Mouse (Mus musculus) limb, embryonic 11.5 days (tissue): ENCODE data around the gene Crebbp. TPM values are rescaled to one million over a fixed set of nuclear protein-coding genes. Genes with fewer than 3 reads are reported as not detected.

Source experiments
- ATAC-seq: fragments of 200-750 bp; cut with Nextera tagmentation; 2 replicates; pipeline ENCODE4 v1.8.0; 2017; ENCODE audit warnings: low read depth; ENCODE audit not compliant: insufficient number of reproducible peaks, low FRiP score, low TSS enrichment
- DNase-seq: peaks from one replicate; pipeline ENCODE4 v3.0.0-alpha.2; 2015; ENCODE audit warnings: low spot score
- H3K27ac ChIP-seq: fragments of 300-500 bp; sonication (generic); replicated peaks from 2 replicates; pipeline ENCODE4 v1.5.1; 2014; ENCODE audit warnings: low read depth, mild to moderate bottlenecking, low read length
- H3K27me3 ChIP-seq: fragments of 300-500 bp; sonication (generic); 2 replicates; pipeline ENCODE4 v1.6.1; 2014; ENCODE audit warnings: mild to moderate bottlenecking, low read length, mixed read lengths; ENCODE audit not compliant: control insufficient read depth, insufficient read depth
- H3K36me3 ChIP-seq: fragments of 300-500 bp; sonication (generic); 2 replicates; pipeline ENCODE4 v1.6.1; 2014; ENCODE audit warnings: mild to moderate bottlenecking, low read length, moderate library complexity, mixed read lengths; ENCODE audit not compliant: control insufficient read depth, insufficient read depth
- H3K4me1 ChIP-seq: fragments of 300-500 bp; sonication (generic); 2 replicates; pipeline ENCODE4 v1.6.1; 2014; ENCODE audit warnings: low read length, mixed read lengths; ENCODE audit not compliant: control insufficient read depth, insufficient read depth
- H3K4me2 ChIP-seq: fragments of 300-500 bp; sonication (generic); 2 replicates; pipeline ENCODE4 v1.6.1; 2014; ENCODE audit warnings: low read depth, mild to moderate bottlenecking, moderate library complexity; ENCODE audit not compliant: severe bottlenecking
- H3K4me3 ChIP-seq: fragments of 300-500 bp; sonication (generic); 2 replicates; pipeline ENCODE4 v1.5.1; 2014; ENCODE audit warnings: low read depth, low read length
- H3K9ac ChIP-seq: fragments of 300-500 bp; sonication (generic); 2 replicates; pipeline ENCODE4 v1.6.1; 2014; ENCODE audit warnings: mild to moderate bottlenecking, low read length
- H3K9me3 ChIP-seq: fragments of 300-500 bp; sonication (generic); 2 replicates; pipeline ENCODE4 v1.6.1; 2016; ENCODE audit warnings: low read length; ENCODE audit not compliant: control insufficient read depth
- WGBS: fragments of 180-500 bp; shearing (Covaris S2); extraction: QIAGEN DNeasy Blood & Tissue Kit; methylation state at CpG from one replicate; pipeline ENCODE4 v1.1.7; 2014; 5-methylcytosine and 5-hydroxymethylcytosine counted together
- microRNA-seq: library from miRNA; unstranded; fragments of <30 nt; microRNA quantifications from one replicate; pipeline ENCODE4, GENCODE M21; 2016
- polyA plus RNA-seq: library from polyadenylated mRNA; unstranded; fragments of >200 nt; fragmentation: Nextera tagmentation; extraction: Ambion mirVana; gene quantifications from 2 replicates; pipeline ENCODE4 v1.2.1, GENCODE M21; 2014

The Crebbp gene
- polyA plus RNA-seq, 1 experiment from 2014 or later, result 42.4 TPM

DNA sequence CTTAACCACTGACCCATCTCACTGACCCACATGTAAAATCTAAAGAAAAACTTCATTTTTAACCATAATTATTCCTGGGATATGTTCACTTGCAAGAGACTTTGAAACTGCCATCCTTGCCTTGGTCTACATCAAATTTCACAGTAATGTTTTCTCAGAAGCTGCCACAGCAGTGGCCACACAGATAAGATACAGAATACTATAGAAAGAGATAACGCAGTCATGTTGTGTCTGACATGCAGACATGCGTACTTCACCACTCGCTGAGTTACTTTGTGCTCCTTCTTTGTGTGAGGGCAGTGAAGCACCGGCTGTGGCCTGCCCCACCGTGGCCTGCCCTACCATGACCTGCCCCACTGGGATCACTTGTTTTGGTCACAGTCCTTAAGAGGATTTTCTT is 179.8 kb downstream of the Crebbp start:
- ATAC-seq (no peak), DNase-seq (no peak)
- no peak overlapping the region for H3K4me3 ChIP-seq
- 89% methylated on average over 5 of the region's 5 CpGs for WGBS
- no peaks in the 10 kb centered on the region for H3K4me1 ChIP-seq
- H3K4me2 ChIP-seq, result no peak overlapping the region
- H3K36me3 ChIP-seq, result no peaks in the 10 kb centered on the region; the same call in 1 of the 2 replicates
- H3K9me3 ChIP-seq, result peaks cover 3% of the 10 kb centered on the region; the same call in 1 of the 2 replicates
- no peak overlapping the region for H3K27ac ChIP-seq
- H3K9ac ChIP-seq, result no peak overlapping the region
- no peaks in the 10 kb centered on the region for H3K27me3 ChIP-seq

GRCm38 (mm10) chr16:4032341-4032748 is 181.5 kb downstream of the Crebbp start:
- no peaks in the 10 kb centered on the region for H3K27me3 ChIP-seq
- H3K4me1 ChIP-seq, result no peaks in the 10 kb centered on the region
- no peak overlapping the region for H3K27ac ChIP-seq
- H3K4me2 ChIP-seq, result no peak overlapping the region
- no peak for ATAC-seq
- no peaks in the 10 kb centered on the region; the same call in 1 of the 2 replicates for H3K36me3 ChIP-seq
- H3K9me3 ChIP-seq, result peaks cover 3% of the 10 kb centered on the region; the same call in 1 of the 2 replicates
- no peak overlapping the region for H3K4me3 ChIP-seq
- WGBS, result 87% methylated on average over 6 of the region's 6 CpGs
- H3K9ac ChIP-seq, result no peak overlapping the region
- DNase-seq, result no peak

DNA sequence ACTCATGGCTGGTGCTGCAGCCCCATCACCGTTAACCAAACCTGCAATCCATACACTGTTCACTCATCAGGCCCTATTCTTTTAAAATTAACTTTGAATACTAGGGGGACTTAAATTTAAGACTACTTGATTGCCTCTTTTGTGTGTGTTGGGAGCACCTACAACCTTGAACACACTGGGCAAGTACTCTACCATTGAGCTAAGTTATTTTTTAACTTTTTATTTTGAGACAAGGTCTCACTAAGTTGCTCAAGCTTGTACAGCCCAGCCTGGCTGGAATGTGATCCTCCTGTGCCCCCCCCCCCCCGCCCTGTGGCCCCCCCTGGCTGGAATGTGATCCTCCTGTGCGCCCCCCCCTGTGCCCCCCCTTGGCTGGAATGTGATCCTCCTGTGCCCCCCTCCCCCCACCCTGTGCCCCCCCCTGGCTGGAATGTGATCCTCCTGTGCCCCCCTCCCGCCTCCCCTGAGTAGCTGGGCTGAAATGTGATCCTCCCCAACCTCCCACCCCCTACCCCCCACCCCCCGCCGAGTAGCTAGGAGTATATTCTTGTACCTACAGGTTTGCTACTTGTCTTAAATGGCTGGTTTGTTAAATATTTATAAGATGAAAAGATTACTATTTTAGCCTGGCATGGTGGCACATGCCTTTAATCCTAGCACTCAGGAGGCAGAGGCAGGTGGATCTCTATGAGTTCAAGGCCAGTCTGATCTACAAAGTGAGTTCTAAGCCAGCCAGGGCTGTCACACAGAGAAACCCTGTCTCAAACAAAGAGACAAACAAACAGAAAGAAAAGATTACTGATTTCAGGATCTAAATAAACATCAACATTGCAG is 182.1 kb downstream of the Crebbp start:
- no peak overlapping the region for H3K4me2 ChIP-seq
- WGBS, result 67% methylated on average over 3 of the region's 6 CpGs
- no peaks in the 10 kb centered on the region for H3K4me1 ChIP-seq
- no peak overlapping the region for H3K9ac ChIP-seq
- H3K36me3 ChIP-seq, result no peaks in the 10 kb centered on the region
- no peak overlapping the region for H3K27ac ChIP-seq
- peaks cover 3% of the 10 kb centered on the region; the same call in 1 of the 2 replicates for H3K9me3 ChIP-seq
- H3K27me3 ChIP-seq, result no peaks in the 10 kb centered on the region
- H3K4me3 ChIP-seq, result no peak overlapping the region
- DNase-seq, result no peak
- no peak for ATAC-seq

Small RNAs within 50 kb of the gene (microRNA-seq; reads per million reads assigned to microRNA genes)
- not detected for gene Gm23413

Other genes starting within 250 kb of the Crebbp start
- gene Nlrc3, start 237.4 kb downstream of the Crebbp start, polyA plus RNA-seq, result 0.57 and 0.65 TPM in 2 replicates
- 29.7 and 31.0 TPM in 2 replicates for gene Slx4, start 210.2 kb downstream of the Crebbp start, polyA plus RNA-seq
- gene Dnase1, start 177.1 kb downstream of the Crebbp start, polyA plus RNA-seq, result 4.1 and 6.0 TPM in 2 replicates
- 100 and 101 TPM in 2 replicates for gene Trap1, start 136.2 kb downstream of the Crebbp start, polyA plus RNA-seq
- 0.77 and 0.93 TPM in 2 replicates for gene Adcy9, start 206.5 kb upstream of the Crebbp start, polyA plus RNA-seq